Mouse (Mus musculus) MEL (cell line): ENCODE measurements at regions not wholly inside any gene's neighbourhood (a gene's known extent, or its start where the extent isn't known, plus 50 kb on each side); places are given as distances from the start of the nearest gene placed in this dataset.

Experiments
- DNase-seq: peaks from one replicate; pipeline ENCODE4 v3.0.0; 2011; ENCODE audit warnings: low read depth, low spot score
- H3K27ac ChIP-seq: 2 replicates; pipeline ENCODE4 v1.5.1; 2012; ENCODE audit warnings: low read depth, mild to moderate bottlenecking, control low read depth, low read length, moderate library complexity; ENCODE audit not compliant: control insufficient read depth
- H3K27me3 ChIP-seq, 2 experiments: fragments of 150-350 bp in 1 of 2; sonication (generic) in 1 of 2; 2 replicates each; pipeline ENCODE4 v1.6.1; 2012; ENCODE audit warnings: low read length in 2 of 2, mild to moderate bottlenecking in 2 of 2, improper control_type of control experiment in 1 of 2, moderate library complexity in 1 of 2; ENCODE audit not compliant: insufficient read depth in 2 of 2, control insufficient read depth in 1 of 2
- H3K36me3 ChIP-seq, 2 experiments: 2 replicates each; pipeline ENCODE4 v1.6.1; 2012 to 2014; ENCODE audit warnings: low read length in 2 of 2, improper control_type of control experiment in 1 of 2, inconsistent platforms in 1 of 2, mild to moderate bottlenecking in 1 of 2; ENCODE audit not compliant: insufficient read depth in 2 of 2, control insufficient read depth in 1 of 2
- H3K4me1 ChIP-seq, 2 experiments: fragments of 150-350 bp in 1 of 2; sonication (generic) in 1 of 2; 2 replicates each; pipeline ENCODE4 v1.6.1; 2012; ENCODE audit warnings: low read length in 2 of 2, improper control_type of control experiment in 1 of 2, mild to moderate bottlenecking in 1 of 2; ENCODE audit not compliant: insufficient read depth in 2 of 2, control insufficient read depth in 1 of 2
- H3K4me3 ChIP-seq, 2 experiments: fragments of 150-350 bp in 1 of 2; sonication (generic) in 1 of 2; 2 replicates each; pipeline ENCODE4 v1.5.1; 2012; ENCODE audit warnings: low read depth in 2 of 2, low read length in 2 of 2, mild to moderate bottlenecking in 2 of 2, moderate library complexity in 2 of 2, control low read depth in 1 of 2, improper control_type of control experiment in 1 of 2; ENCODE audit not compliant: control insufficient read depth in 1 of 2, insufficient read depth in 1 of 2
- H3K79me2 ChIP-seq: 2 replicates; pipeline ENCODE4 v1.6.1; 2012; ENCODE audit warnings: mild to moderate bottlenecking, low read length, moderate library complexity; ENCODE audit not compliant: control insufficient read depth, poor library complexity, insufficient read depth
- H3K9ac ChIP-seq: 2 replicates; pipeline ENCODE4 v1.6.1; 2012; ENCODE audit warnings: low read depth, mild to moderate bottlenecking, control low read depth, low read length, moderate library complexity; ENCODE audit not compliant: control insufficient read depth, poor library complexity, severe bottlenecking
- H3K9me3 ChIP-seq: fragments of 150-350 bp; sonication (generic); replicated peaks from 2 replicates; pipeline ENCODE4 v1.6.1; 2012; ENCODE audit warnings: mild to moderate bottlenecking, low read length, improper control_type of control experiment, moderate library complexity; ENCODE audit not compliant: insufficient read depth
- CHD1 ChIP-seq: IDR thresholded peaks from 2 replicates; pipeline ENCODE4 v1.6.1; 2012; ENCODE audit warnings: low read depth, mild to moderate bottlenecking, inconsistent platforms, low read length, improper control_type of control experiment
- GABPA ChIP-seq: IDR thresholded peaks from 2 replicates; pipeline ENCODE4 v1.6.1; 2012; ENCODE audit warnings: low read depth, mild to moderate bottlenecking, inconsistent platforms, low read length, improper control_type of control experiment, moderate library complexity
- GATA1 ChIP-seq: IDR thresholded peaks from 2 replicates; pipeline ENCODE4 v1.6.1; 2011; ENCODE audit warnings: low read depth, low read length, improper control_type of control experiment
- KAT2A ChIP-seq: conservative IDR thresholded peaks from 2 replicates; pipeline ENCODE4 v1.6.1; 2012; ENCODE audit warnings: low read depth, low read length, improper control_type of control experiment, inconsistent platforms
- MAFK ChIP-seq: IDR thresholded peaks from 2 replicates; pipeline ENCODE4 v1.6.1; 2011; ENCODE audit warnings: low read depth, mild to moderate bottlenecking, low read length, improper control_type of control experiment, borderline replicate concordance
- MAX ChIP-seq: IDR thresholded peaks from 2 replicates; pipeline ENCODE4 v1.6.1; 2011; ENCODE audit warnings: low read length, improper control_type of control experiment
- MAZ ChIP-seq: IDR thresholded peaks from 2 replicates; pipeline ENCODE4 v1.6.1; 2012; ENCODE audit warnings: low read depth, mild to moderate bottlenecking, inconsistent platforms, low read length, improper control_type of control experiment
- MXI1 ChIP-seq: IDR thresholded peaks from 2 replicates; pipeline ENCODE4 v1.6.1; 2011; ENCODE audit warnings: mild to moderate bottlenecking, low read depth, low read length, improper control_type of control experiment
- MYB ChIP-seq: IDR thresholded peaks from 2 replicates; pipeline ENCODE4 v1.6.1; 2011; ENCODE audit warnings: mild to moderate bottlenecking, low read depth, low read length, improper control_type of control experiment
- MYC ChIP-seq: IDR thresholded peaks from 2 replicates; pipeline ENCODE4 v1.6.1; 2011; ENCODE audit warnings: low read depth, mild to moderate bottlenecking, low read length, improper control_type of control experiment, moderate library complexity
- NRF1 ChIP-seq: IDR thresholded peaks from 2 replicates; pipeline ENCODE4 v1.6.1; 2014; ENCODE audit warnings: low read depth, mild to moderate bottlenecking, inconsistent platforms, low read length, improper control_type of control experiment, moderate library complexity; ENCODE audit not compliant: poor library complexity, insufficient read depth, severe bottlenecking
- POLR2AphosphoS5 ChIP-seq: IDR thresholded peaks from 2 replicates; pipeline ENCODE4 v1.6.1; 2012; ENCODE audit warnings: low read depth, borderline replicate concordance, mild to moderate bottlenecking, inconsistent platforms, low read length, moderate library complexity, mixed read lengths
- SIN3A ChIP-seq: IDR thresholded peaks from 2 replicates; pipeline ENCODE4 v1.6.1; 2012; ENCODE audit warnings: low read length, improper control_type of control experiment, inconsistent platforms
- SMC3 ChIP-seq: IDR thresholded peaks from 2 replicates; pipeline ENCODE4 v1.6.1; 2011; ENCODE audit warnings: low read depth, low read length, improper control_type of control experiment
- TBP ChIP-seq: IDR thresholded peaks from 2 replicates; pipeline ENCODE4 v1.8.0; 2011; ENCODE audit warnings: low read depth, low read length, improper control_type of control experiment
- USF2 ChIP-seq, 2 experiments: IDR thresholded peaks; 2 replicates each; pipeline ENCODE4 v1.6.1; 2011 to 2012; ENCODE audit warnings: improper control_type of control experiment in 2 of 2, low read length in 2 of 2, borderline replicate concordance in 1 of 2, inconsistent platforms in 1 of 2, low read depth in 1 of 2, mild to moderate bottlenecking in 1 of 2; ENCODE audit not compliant: insufficient read depth in 1 of 2
- ZKSCAN1 ChIP-seq: IDR thresholded peaks from 2 replicates; pipeline ENCODE4 v1.6.1; 2012; ENCODE audit warnings: low read depth, mild to moderate bottlenecking, inconsistent platforms, low read length, improper control_type of control experiment, moderate library complexity
- ZNF384 ChIP-seq: IDR thresholded peaks from 2 replicates; pipeline ENCODE4 v1.6.1; 2012; ENCODE audit warnings: low read depth, mild to moderate bottlenecking, inconsistent platforms, low read length, improper control_type of control experiment

GRCm38 (mm10) chr11:24679581-24679980 lies 601.7 kb downstream of the Bcl11a start:
- DNase-seq, result no peak
- TF ChIP-seq MYC (no peak), MXI1 (no peak), KAT2A (no peak), NRF1 (no peak)
- H3K36me3 ChIP-seq, result no peaks in the 10 kb centered on the region

GRCm38 (mm10) chr11:24682423-24682822 lies 604.6 kb downstream of the Bcl11a start:
- Histone ChIP-seq H3K9me3 (no peaks in the 10 kb centered on the region), H3K4me1 (no peaks in the 10 kb centered on the region), H3K9ac (no peak overlapping the region), H3K27me3 (no peaks in the 10 kb centered on the region), H3K36me3 (no peaks in the 10 kb centered on the region), H3K79me2 (no peaks in the 10 kb centered on the region), H3K4me3 (no peak overlapping the region), H3K27ac (no peak overlapping the region)
- no peak for DNase-seq
- TF ChIP-seq SMC3 (no peak), SIN3A (no peak), MAFK (no peak), USF2 (IDR thresholded peaks at IDR 0.05; ENCODE audit: borderline replicate concordance in 1 of 2, insufficient read depth in 1 of 2, low read depth in 1 of 2, low read length in 2 of 2) (no peak), MYB (no peak), POLR2AphosphoS5 (no peak), MAZ (no peak), GATA1 (no peak), MAX (no peak), NRF1 (no peak), TBP (no peak), ZNF384 (no peak), CHD1 (no peak), ZKSCAN1 (no peak), MXI1 (no peak), GABPA (no peak)

More at GRCm38 (mm10) chr11:24679581-24679980, 601.7 kb downstream of the Bcl11a start:
- H3K4me3 ChIP-seq, result no peak overlapping the region
- no peak overlapping the region for H3K9ac ChIP-seq
- no peaks in the 10 kb centered on the region for H3K79me2 ChIP-seq
- H3K27ac ChIP-seq, result no peak overlapping the region
- H3K4me1 ChIP-seq, result no peaks in the 10 kb centered on the region
- H3K9me3 ChIP-seq, result no peaks in the 10 kb centered on the region
- no peaks in the 10 kb centered on the region for H3K27me3 ChIP-seq
